10 mouse cellular contexts compared by ENCODE assay signal in the genomic region with DNA sequence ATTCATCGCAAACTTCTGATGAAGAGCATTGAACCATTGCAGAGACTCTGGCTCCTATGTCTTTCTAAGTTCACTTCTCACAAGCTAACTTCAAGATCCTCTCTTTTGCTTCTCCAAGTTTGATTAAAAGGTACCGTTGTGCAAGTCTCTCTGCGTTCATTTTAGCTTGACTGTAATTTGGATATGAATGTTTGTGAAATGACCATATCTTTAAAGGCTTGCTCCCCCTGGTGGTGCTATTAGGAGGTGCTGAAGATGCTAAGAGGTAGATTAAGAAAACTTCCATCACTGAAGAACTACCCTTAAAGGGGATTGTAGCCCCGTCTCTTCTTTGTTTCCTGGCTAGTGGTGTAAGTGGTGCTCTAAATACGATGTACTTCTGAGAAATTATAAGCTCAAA.
DNase-seq lines count a peak whose midpoint lies in the region; ATAC-seq lines count a peak whose summit lies in the region.
"Had no signal": no experiment of that assay in that cellular context is flagged by ENCODE, and none has a peak within 500 bp of the region (broad histone marks: within the 10 kb centered on the region; RNA-seq: fewer than 3 reads in every experiment).

No protein-coding gene starts in this region.

- ATAC-seq in CD4-positive, CD25-positive, alpha-beta regulatory T cell, adult 4 months, result no peak
- ATAC-seq in kidney, embryonic 16.5 days (ENCODE audit: low FRiP score, low TSS enrichment), result no peak

- no peak overlapping the region for H3K27ac ChIP-seq in kidney, embryonic 16.5 days (ENCODE audit: low read length)
- H3K27ac ChIP-seq: limb, embryonic 12.5 days had no signal

- H3K36me3 ChIP-seq in kidney, embryonic 16.5 days (ENCODE audit: insufficient read depth, low read length), result no peaks in the 10 kb centered on the region
- H3K36me3 ChIP-seq: limb, embryonic 12.5 days had no signal

- 87% methylated on average over 5 of the region's 5 CpGs for WGBS in kidney, embryonic 16.5 days

- H3K27me3 ChIP-seq in kidney, embryonic 16.5 days (ENCODE audit: insufficient read depth, low read length), result no peaks in the 10 kb centered on the region
- H3K27me3 ChIP-seq: limb, embryonic 12.5 days had no signal

- peak; percentile 17 for DNase-seq in CD4-positive, CD25-positive, alpha-beta regulatory T cell, adult 2 months (ENCODE audit: low read depth, low spot score)
- peak; percentile 62 for DNase-seq in kidney, postnatal 10 days
- DNase-seq in ES-CJ7 (ENCODE audit: low read depth, low spot score), result peak; percentile 19
- peak; percentile 9 for DNase-seq in embryo, embryonic 11.5 days (ENCODE audit: low read depth, low spot score)
- peak; percentile 61 for DNase-seq in retina, embryonic 14.5 days (ENCODE audit: low spot score)
- no peak for DNase-seq in yolk sac, embryonic 10.5 days (ENCODE audit: low spot score)

- no peaks in the 10 kb centered on the region for H3K4me1 ChIP-seq in kidney, embryonic 16.5 days (ENCODE audit: insufficient read depth, low read length)
- H3K4me1 ChIP-seq: limb, embryonic 12.5 days had no signal

- H3K4me2 ChIP-seq in kidney, embryonic 16.5 days (replicated peaks; ENCODE audit: low read depth, low read length), result no peak overlapping the region
- H3K4me2 ChIP-seq: limb, embryonic 12.5 days had no signal

- no peak overlapping the region for H3K4me3 ChIP-seq in kidney, embryonic 16.5 days (ENCODE audit: low read length)
- H3K4me3 ChIP-seq: erythroblast, embryonic 14.5 days; limb, embryonic 12.5 days had no signal

- no peaks in the 10 kb centered on the region for H3K9me3 ChIP-seq in kidney, embryonic 16.5 days (ENCODE audit: low read length)
- H3K9me3 ChIP-seq: limb, embryonic 12.5 days had no signal

- no peak overlapping the region for H3K9ac ChIP-seq in kidney, embryonic 16.5 days (replicated peaks; ENCODE audit: low read length)
- H3K9ac ChIP-seq: limb, embryonic 12.5 days had no signal
